Mouse (Mus musculus) heart, embryonic 15.5 days (tissue): ENCODE measurements around the gene Tmem213. TPM values are rescaled to one million over a fixed set of nuclear protein-coding genes. Genes with fewer than 3 reads are reported as not detected.
A peak's percentile ranks its signal among the peaks of the same experiment; 100 is the strongest.

Experiments
- ATAC-seq: fragments of 200-750 bp; cut with Nextera tagmentation; replicated peaks from 2 replicates; pipeline ENCODE4 v1.8.0; 2017; ENCODE audit warnings: low read depth, moderate TSS enrichment; ENCODE audit not compliant: insufficient number of reproducible peaks, insufficient read depth, low FRiP score
- H3K27ac ChIP-seq: fragments of 300-500 bp; sonication (generic); 2 replicates; pipeline ENCODE4 v1.5.1; 2015; ENCODE audit warnings: mild to moderate bottlenecking, inconsistent platforms
- H3K27me3 ChIP-seq: fragments of 300-500 bp; sonication (generic); 2 replicates; pipeline ENCODE4 v1.6.1; 2015; ENCODE audit warnings: inconsistent platforms
- H3K36me3 ChIP-seq: fragments of 300-500 bp; sonication (generic); 2 replicates; pipeline ENCODE4 v1.6.1; 2015; ENCODE audit warnings: mild to moderate bottlenecking, inconsistent platforms
- H3K4me1 ChIP-seq: fragments of 300-500 bp; sonication (generic); replicated peaks from 2 replicates; pipeline ENCODE4 v1.6.1; 2015; ENCODE audit warnings: inconsistent platforms
- H3K4me2 ChIP-seq: fragments of 300-500 bp; sonication (generic); 2 replicates; pipeline ENCODE4 v1.6.1; 2015; ENCODE audit warnings: inconsistent platforms, mild to moderate bottlenecking, moderate library complexity
- H3K4me3 ChIP-seq: fragments of 300-500 bp; sonication (generic); 2 replicates; pipeline ENCODE4 v1.5.1; 2015; ENCODE audit warnings: mild to moderate bottlenecking, inconsistent platforms
- H3K9ac ChIP-seq: fragments of 300-500 bp; sonication (generic); 2 replicates; pipeline ENCODE4 v1.6.1; 2015; ENCODE audit warnings: mild to moderate bottlenecking, inconsistent platforms
- H3K9me3 ChIP-seq: fragments of 300-500 bp; sonication (generic); replicated peaks from 2 replicates; pipeline ENCODE4 v1.6.1; 2016; ENCODE audit warnings: inconsistent platforms
- WGBS: fragments of 180-500 bp; shearing (Covaris S2); methylation state at CpG from one replicate; pipeline ENCODE4 v1.1.7; 2015; ENCODE audit warnings: mixed read lengths; 5-methylcytosine and 5-hydroxymethylcytosine counted together
- polyA plus RNA-seq: library from polyadenylated mRNA; unstranded; fragments of >200 nt; fragmentation: Nextera tagmentation; extraction: Ambion mirVana; gene quantifications from 2 replicates; pipeline ENCODE4 v1.2.1, GENCODE M21; 2015

The Tmem213 gene
- polyA plus RNA-seq, 1 experiment from 2014 or later: 1.3 TPM

DNA sequence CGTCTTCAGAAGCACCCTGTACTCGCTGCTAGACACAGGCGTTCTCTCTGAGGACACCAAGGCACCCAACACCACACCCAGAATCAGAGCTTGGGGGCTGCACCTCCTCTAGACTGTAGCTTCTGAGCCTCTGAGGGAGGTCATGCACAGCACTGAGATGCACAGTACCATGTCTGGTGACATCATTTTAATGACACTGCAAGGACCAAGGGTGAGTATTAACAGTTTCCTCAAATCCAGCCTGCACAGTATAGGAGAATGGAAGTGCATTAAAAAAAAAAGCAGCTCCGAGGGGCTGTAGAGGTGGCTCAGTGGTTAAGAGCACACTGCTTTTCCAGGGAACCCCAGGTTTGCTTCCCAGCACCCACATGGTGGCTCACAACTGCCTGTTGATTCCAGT is 50.5 kb downstream of the Tmem213 start:
- ATAC-seq: no peak
- Histone ChIP-seq H3K27me3 (no peaks in the 10 kb centered on the region), H3K27ac (no peak overlapping the region), H3K9ac (no peak overlapping the region), H3K4me2 (no peak overlapping the region), H3K4me3 (no peak overlapping the region), H3K9me3 (no peaks in the 10 kb centered on the region), H3K4me1 (no peaks in the 10 kb centered on the region), H3K36me3 (no peaks in the 10 kb centered on the region)
- WGBS: 84% methylated on average over 4 of the region's 4 CpGs

DNA sequence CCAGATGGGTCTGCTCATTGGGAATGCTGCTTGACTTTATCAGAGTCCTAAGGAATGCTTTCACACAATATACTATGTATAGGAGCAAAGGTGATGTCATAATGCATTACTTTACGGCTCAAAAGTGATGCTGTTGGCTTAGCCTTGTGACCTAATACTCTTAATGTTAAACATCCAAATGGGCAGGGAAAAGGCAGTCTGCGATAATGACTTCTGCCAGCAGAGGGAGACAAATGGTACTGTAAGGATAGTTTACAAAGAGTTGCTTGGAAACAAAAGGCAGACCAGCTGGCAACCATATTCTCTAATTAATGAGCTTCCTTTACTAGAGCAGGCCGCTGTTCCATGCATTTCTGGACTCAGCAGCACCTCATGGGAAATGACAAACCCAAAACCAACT is 51.0 kb downstream of the Tmem213 start:
- H3K4me3 ChIP-seq: no peak overlapping the region
- no peaks in the 10 kb centered on the region for H3K27me3 ChIP-seq
- peak overlapping the region; percentile 17; the same call in 1 of the 2 replicates for H3K27ac ChIP-seq
- no peak overlapping the region for H3K4me2 ChIP-seq
- no peaks in the 10 kb centered on the region for H3K9me3 ChIP-seq
- 0 out of 2 replicates have a peak, but pooled peaks have one; percentile 10 for ATAC-seq
- H3K4me1 ChIP-seq: no peaks in the 10 kb centered on the region
- no peak overlapping the region for H3K9ac ChIP-seq
- 18% methylated on average over 3 of the region's 3 CpGs for WGBS
- H3K36me3 ChIP-seq: no peaks in the 10 kb centered on the region

DNA sequence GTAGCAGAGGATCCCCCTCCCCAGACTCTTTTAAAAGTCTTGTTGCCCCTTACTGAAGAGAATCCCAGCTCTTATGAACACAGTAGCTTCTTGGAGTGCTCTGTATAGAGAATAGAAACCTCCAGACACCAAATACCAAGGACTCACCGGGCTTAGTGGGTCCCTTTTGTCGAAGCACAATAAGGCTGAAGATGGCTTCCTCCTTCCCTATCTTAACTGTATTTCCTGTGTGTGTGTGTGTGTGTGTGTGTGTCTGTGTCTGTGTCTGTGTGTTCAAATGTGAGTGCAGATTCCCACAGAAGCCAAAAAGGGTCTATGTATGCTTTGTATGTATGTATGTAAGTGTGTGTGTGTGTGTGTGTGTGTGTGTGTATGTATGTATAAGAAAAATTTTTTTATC is 51.5 kb downstream of the Tmem213 start:
- Histone ChIP-seq H3K36me3 (no peaks in the 10 kb centered on the region), H3K27me3 (no peaks in the 10 kb centered on the region), H3K9me3 (no peaks in the 10 kb centered on the region), H3K4me2 (no peak overlapping the region), H3K4me1 (no peaks in the 10 kb centered on the region), H3K4me3 (no peak overlapping the region), H3K27ac (peak overlapping the region; percentile 17; the same call in 1 of the 2 replicates), H3K9ac (no peak overlapping the region)
- no peak for ATAC-seq
- WGBS: 65% methylated on average over 2 of the region's 2 CpGs

DNA sequence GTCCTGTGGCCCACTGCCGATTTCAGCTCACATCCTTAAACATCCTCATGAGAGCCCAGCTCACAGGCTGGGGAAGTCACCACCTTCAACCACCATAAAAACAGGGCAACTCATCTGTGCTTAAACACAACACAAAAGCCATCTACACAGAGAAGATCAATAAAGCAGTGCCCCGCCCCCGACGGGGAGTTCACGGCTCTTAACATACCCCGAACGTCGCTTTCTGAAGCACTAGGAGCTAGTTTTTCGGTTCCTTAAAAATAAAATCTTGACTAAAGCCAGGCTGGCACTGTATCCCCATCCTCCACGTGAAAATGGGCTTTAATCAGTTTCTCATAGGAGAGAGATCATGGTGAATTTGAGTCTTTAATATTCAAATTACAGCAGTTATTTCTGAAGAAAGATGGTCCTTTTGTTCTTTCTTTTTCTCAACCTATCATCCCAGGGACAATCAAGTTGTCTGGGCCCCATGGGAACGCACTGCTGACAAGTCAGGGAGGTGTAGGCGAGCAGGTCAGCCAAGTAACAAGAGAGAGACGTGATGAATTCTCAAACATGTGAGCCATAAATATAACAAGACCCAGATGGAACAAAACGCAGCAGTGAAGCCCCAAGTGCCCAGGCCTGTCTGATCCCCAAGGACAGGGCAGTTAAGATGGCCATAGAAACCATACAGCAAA is 53.9 kb downstream of the Tmem213 start:
- 70% methylated on average over 14 of the region's 14 CpGs for WGBS
- Histone ChIP-seq H3K27ac (no peak overlapping the region), H3K4me2 (no peak overlapping the region), H3K4me3 (no peak overlapping the region), H3K4me1 (no peaks in the 10 kb centered on the region), H3K9me3 (no peaks in the 10 kb centered on the region), H3K27me3 (no peaks in the 10 kb centered on the region), H3K9ac (no peak overlapping the region), H3K36me3 (no peaks in the 10 kb centered on the region)
- no peak for ATAC-seq

DNA sequence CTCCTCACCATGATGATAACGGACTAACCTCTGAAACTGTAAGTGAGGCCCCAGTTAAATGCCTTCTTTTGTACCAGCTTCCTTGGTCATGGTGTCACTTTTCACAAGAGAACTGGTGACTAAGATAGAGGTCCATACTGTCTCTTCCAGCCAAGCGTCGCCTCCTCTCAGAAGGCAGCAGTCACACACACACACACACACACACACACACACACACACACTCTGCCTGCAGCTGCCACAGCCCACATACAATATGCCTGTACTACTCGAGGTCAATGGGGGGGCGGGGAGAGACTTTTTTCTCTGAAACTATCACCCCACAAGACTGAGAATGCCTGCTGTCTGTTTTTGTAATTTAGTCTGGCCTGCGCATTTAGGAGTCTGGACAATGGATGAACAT is 55.6 kb downstream of the Tmem213 start:
- no peak overlapping the region for H3K4me2 ChIP-seq
- H3K36me3 ChIP-seq: no peaks in the 10 kb centered on the region
- no peaks in the 10 kb centered on the region for H3K9me3 ChIP-seq
- H3K4me3 ChIP-seq: no peak overlapping the region
- no peaks in the 10 kb centered on the region for H3K4me1 ChIP-seq
- no peak overlapping the region for H3K27ac ChIP-seq
- no peak overlapping the region for H3K9ac ChIP-seq
- 83% methylated on average over 6 of the region's 6 CpGs for WGBS
- no peak for ATAC-seq
- no peaks in the 10 kb centered on the region for H3K27me3 ChIP-seq

DNA sequence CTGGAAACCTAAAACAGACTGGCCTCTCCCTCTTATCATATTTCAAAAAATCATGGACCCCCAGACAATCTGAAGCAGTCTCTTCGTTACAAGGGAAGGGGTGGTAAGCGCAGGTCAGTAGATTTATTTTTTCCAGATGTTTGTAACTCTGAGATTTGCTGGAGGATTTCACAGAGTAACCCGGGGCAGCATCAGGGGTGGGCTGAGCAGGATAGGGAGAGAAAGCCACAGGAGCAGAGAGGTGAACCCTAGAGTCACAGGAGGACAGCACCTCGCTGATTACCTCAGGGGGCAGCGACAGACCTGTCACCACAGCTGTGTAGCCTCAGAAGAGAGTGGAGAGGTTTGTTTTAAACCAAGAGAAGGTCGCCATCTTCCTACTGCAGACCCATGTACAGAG is 56.3 kb downstream of the Tmem213 start:
- Histone ChIP-seq H3K36me3 (no peaks in the 10 kb centered on the region; the same call in 1 of the 2 replicates), H3K4me3 (no peak overlapping the region), H3K9me3 (no peaks in the 10 kb centered on the region), H3K27me3 (no peaks in the 10 kb centered on the region), H3K4me1 (no peaks in the 10 kb centered on the region), H3K27ac (no peak overlapping the region), H3K9ac (no peak overlapping the region), H3K4me2 (no peak overlapping the region)
- 70% methylated on average over 6 of the region's 6 CpGs for WGBS
- ATAC-seq: no peak

Other genes with a start within 250 kb of the Tmem213 start
- 7.8 and 9.0 TPM in 2 replicates for gene Trim24, start 238.4 kb upstream of the Tmem213 start, polyA plus RNA-seq
- gene Svopl, start 62.3 kb upstream of the Tmem213 start, polyA plus RNA-seq: 0.20 and 0.24 TPM in 2 replicates
- 0.69 and 0.77 TPM in 2 replicates for gene Atp6v0a4, start 15.3 kb downstream of the Tmem213 start, polyA plus RNA-seq
- gene D630045J12Rik, start 144.8 kb downstream of the Tmem213 start, polyA plus RNA-seq: 1.1 and 2.4 TPM in 2 replicates
- 5.1 and 7.1 TPM in 2 replicates for gene Zc3hav1l, start 190.0 kb downstream of the Tmem213 start, polyA plus RNA-seq
- gene Zc3hav1, start 245.3 kb downstream of the Tmem213 start, polyA plus RNA-seq: 7.8 and 10.1 TPM in 2 replicates